In the genomic region with DNA sequence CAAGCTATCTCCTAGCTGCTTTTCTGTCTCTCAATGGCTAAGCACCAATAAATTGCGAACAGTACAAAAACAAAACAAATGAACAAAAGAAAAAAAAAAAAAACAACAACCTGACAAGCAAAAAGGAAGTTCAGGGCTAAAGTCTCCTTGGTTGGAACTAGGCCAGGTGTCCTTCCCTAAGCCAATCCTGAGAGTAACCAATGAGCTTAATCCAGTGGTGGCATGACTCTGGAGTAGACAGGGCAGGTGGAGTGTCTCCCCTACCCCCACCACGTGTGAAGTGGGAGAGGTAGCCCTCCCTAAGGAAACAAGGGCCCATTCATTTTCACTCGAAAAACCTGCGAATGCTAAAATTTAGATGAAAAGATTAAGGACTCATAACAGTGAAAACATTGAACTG, we compare ENCODE assay signal across 20 mouse cellular contexts.
"Had no signal": no experiment of that assay in that cellular context is flagged by ENCODE, and none has a peak within 500 bp of the region (broad histone marks: within the 10 kb centered on the region; RNA-seq: fewer than 3 reads in every experiment).

No protein-coding gene starts in this region.

- H3K4me2 ChIP-seq: heart, embryonic 12.5 days; hindbrain, embryonic 13.5 days; hindbrain, embryonic 15.5 days; limb, embryonic 13.5 days; limb, embryonic 15.5 days; liver, embryonic 11.5 days had no signal

- H3K9me3 ChIP-seq: heart, embryonic 10.5 days; heart, embryonic 12.5 days; hindbrain, embryonic 13.5 days; hindbrain, embryonic 15.5 days; limb, embryonic 13.5 days; limb, embryonic 15.5 days had no signal

- DNase-seq: forebrain, postnatal 0 days; gastrocnemius, postnatal 14 days; gastrocnemius, postnatal 36 days; heart, adult 18-20 months; heart, postnatal 10 days; heart, postnatal 36 days; kidney, adult 11 months; layer of hippocampus, adult 9-11 months; layer of hippocampus, postnatal 36 days; left cerebral cortex, postnatal 4 days had no signal

- H3K27ac ChIP-seq: heart, embryonic 10.5 days; hindbrain, embryonic 13.5 days; hindbrain, embryonic 15.5 days; hindbrain, postnatal 0 days; limb, embryonic 13.5 days; liver, embryonic 14.5 days had no signal

- H3K27me3 ChIP-seq: heart, embryonic 12.5 days; hindbrain, embryonic 13.5 days; hindbrain, embryonic 15.5 days; limb, embryonic 13.5 days; limb, embryonic 15.5 days had no signal

- H3K9ac ChIP-seq: forebrain, postnatal 0 days; heart, embryonic 12.5 days; hindbrain, embryonic 13.5 days; hindbrain, embryonic 15.5 days; limb, embryonic 13.5 days; limb, embryonic 15.5 days; liver, embryonic 14.5 days had no signal

- H3K4me1 ChIP-seq: heart, embryonic 10.5 days; heart, embryonic 12.5 days; limb, embryonic 15.5 days had no signal

- H3K4me3 ChIP-seq: heart, embryonic 10.5 days; heart, embryonic 12.5 days; hindbrain, embryonic 13.5 days; hindbrain, embryonic 15.5 days; limb, embryonic 13.5 days; limb, embryonic 15.5 days had no signal

- ATAC-seq: forebrain, postnatal 0 days; hindbrain, postnatal 0 days; intestine, embryonic 16.5 days had no signal
